Mouse (Mus musculus) thymus, adult 18-20 months (tissue): Measurements from ENCODE around the gene Gls2.

ENCODE experiments used
- DNase-seq, 2 experiments: peaks; one replicate each; pipeline ENCODE4 v3.0.0; 2022; ENCODE audit warnings: mixed read lengths in 2 of 2

Gene Gls2

GRCm38 (mm10) chr10:128232420-128232985, 38.2 kb downstream of the Gls2 start:
- peak in 1 of 2 experiments; percentile 57 for DNase-seq

- DNase-seq = no peak
These were observed 42.1 kb downstream of the Gls2 start for GRCm38 (mm10) chr10:128236321-128236720.

- DNase-seq = no peak
These were observed 43.7 kb downstream of the Gls2 start for GRCm38 (mm10) chr10:128237807-128238480.

- DNase-seq = no peak
These were observed 44.9 kb downstream of the Gls2 start for GRCm38 (mm10) chr10:128239140-128239539.

- no peak for DNase-seq
These were observed 45.9 kb downstream of the Gls2 start for GRCm38 (mm10) chr10:128240131-128240530.

- DNase-seq = no peak
These were observed 49.0 kb downstream of the Gls2 start for GRCm38 (mm10) chr10:128243252-128243651.

- DNase-seq = no peak
These were observed 49.9 kb downstream of the Gls2 start for GRCm38 (mm10) chr10:128244121-128244520.

- DNase-seq = no peak
These were observed 52.9 kb downstream of the Gls2 start for GRCm38 (mm10) chr10:128247020-128247732.

- DNase-seq = no peak
These were observed 56.3 kb downstream of the Gls2 start for GRCm38 (mm10) chr10:128250565-128250964.

GRCm38 (mm10) chr10:128253677-128254255, 59.5 kb downstream of the Gls2 start, which contains the start of gene Apon:
Gene Apon, plus strand, starts transcription at chr10:128254096.
- no peak for DNase-seq

GRCm38 (mm10) chr10:128255925-128256324, 61.7 kb downstream of the Gls2 start:
- no peak for DNase-seq

GRCm38 (mm10) chr10:128256328-128256727, 62.1 kb downstream of the Gls2 start:
- no peak for DNase-seq

GRCm38 (mm10) chr10:128258953-128259352, 64.7 kb downstream of the Gls2 start:
- no peak for DNase-seq
